Mouse (Mus musculus) spleen, postnatal 4 days (tissue): ENCODE results near the gene Cd44.

ENCODE experiments used
- DNase-seq, 2 experiments: peaks; one replicate each; pipeline ENCODE4 v3.0.0; 2022; ENCODE audit warnings: low spot score in 2 of 2

The Cd44 gene

DNA sequence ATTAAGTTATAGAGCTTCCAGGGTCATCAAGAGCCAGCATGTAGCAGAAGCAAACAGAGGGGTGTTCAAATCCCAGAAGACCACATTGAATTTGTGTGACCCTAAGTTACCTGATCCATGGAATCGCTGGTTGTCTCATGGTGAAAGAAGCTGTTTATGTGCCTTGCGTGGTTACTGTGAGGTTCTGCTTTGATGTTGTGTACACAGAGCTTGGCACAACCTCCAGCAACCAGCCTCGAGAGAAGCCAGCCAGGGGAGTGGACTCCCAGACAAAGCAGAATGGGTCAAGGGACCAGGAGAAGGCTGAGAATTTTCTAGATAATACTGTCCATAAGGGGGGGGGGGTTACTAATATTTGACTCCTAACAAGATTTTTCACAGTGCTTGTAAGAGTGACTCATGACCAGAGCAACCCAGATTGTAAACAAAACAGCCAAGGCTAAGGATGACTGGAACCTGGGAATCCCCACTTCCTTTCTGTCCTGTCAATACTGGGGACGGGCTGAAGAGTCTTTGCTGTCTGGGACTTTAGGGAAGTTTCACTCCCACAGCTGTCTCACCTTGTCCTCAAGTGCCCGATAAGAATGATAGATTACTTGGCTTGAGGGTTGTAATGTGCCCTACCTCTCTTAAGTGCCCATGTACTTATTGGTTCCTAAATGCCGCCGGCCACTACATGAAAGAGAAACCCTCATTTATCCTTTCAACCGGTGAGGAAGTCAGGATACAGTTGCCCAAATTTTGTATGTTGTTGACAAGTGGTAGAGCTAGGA, 136.7 kb downstream of the Cd44 start:
- no peak for DNase-seq

DNA sequence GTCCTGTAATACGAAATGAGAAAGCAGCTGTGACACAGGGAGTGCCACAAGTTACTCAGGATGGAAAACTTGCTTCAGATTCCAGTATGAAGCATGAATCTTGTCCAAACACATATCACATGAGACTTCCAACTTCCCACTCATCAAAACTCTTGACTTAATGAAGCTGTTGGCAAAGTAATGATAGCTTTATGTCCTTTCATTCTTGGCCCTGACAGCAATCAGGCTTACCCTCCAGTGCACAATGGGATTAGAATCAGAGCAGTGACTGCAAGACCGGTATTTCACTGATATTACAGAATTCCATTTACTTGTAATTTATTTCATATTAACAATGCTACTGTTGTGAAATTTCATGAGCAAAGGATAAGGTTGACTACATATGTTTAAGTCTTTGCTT, 137.5 kb downstream of the Cd44 start:
- no peak for DNase-seq

DNA sequence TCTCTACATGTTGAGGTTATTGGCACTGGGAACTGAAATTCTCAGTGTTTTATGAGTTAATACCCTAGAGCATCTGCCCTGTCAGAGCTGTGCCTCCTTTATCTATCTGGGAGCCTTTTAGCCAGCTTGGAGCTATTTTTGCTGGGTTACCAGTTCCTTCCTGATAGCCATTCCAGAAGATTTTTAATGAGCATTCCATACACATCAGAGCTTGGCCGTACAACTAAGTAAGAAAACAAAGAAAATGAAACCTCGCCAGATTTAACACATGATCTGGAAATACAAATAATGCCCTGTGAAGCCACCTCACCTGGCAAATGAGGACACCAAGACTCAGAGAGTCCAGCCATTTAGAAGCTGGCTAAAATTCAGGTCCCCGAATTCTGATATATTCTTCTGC, 138.3 kb downstream of the Cd44 start:
- no peak for DNase-seq
